Mouse (Mus musculus): ENCODE results near the gene Tmem140.

The Tmem140 gene

DNA sequence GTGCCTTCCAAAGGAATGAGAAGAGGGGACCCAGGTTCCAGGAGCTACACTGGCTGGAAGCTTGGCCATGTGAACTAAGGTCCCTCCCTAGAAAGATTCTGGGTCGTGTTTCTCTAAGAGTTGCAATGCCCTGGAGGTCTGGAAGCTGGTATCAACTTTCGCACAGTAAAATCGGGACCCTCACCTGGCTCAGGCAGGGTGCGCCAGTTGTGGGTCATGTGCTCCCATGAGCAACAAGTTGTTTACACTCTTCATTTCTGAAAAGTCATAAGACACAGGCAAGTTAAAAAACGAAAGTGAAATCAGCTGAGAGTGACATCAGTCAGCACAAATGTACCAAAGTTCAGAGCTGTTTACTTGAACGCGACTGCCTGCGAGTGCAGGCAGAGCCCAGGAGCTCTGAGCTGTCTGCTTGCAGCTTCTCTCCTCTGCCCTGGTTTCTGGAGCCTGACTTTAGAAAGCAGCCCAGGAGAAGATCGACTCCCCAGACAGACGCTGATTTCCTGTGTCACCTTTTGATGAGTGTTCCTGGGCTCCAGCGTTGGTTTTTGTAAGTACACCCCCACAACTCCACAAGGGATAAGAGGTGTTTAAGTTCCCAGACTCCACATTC, at the start of gene Tmem140:
Tmem140 (plus strand) TSS at position 356 of the 613 bp plus-strand sequence.
- no peak for ATAC-seq (ENCODE audit: insufficient number of reproducible peaks, low FRiP score, low TSS enrichment)

DNA sequence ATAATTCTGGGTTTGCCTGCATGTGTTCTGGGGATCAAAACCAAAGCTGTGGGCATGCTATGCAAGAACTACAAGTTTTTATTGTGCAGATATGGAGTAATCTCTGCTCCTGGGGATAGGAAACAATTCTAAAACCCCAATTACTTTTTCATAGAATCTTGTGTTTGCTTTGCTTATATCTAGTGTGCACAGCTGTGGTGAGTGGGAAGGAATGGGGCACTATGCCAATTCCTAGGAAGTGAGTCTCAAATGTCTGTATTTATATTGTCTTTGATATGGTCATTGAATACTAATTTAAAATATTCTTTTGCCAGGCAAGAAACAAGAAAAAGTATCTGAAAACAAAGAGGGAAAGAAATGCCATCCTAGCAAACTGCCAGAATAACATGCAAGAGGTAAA, 38.5 kb upstream of the Tmem140 start:
- ATAC-seq (ENCODE audit: insufficient number of reproducible peaks, low FRiP score, low TSS enrichment): no peak

DNA sequence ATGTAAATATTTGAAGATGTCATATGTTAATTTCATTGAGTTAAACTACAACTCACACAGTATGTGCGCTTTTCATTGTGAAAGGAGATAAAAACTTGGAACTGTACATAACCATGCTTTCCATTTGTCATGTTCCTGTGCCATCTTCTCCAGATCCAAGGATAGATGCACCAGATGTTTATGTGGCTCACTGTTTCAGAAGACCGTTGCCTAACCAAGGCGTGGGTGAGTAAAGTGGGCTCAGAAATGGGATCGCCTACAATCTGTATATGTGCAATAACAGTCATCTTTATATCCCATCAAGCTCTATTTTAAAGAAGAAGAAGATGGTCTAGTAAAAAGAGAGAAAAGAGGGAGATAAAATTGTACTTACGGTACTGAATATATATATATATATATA, 30.6 kb upstream of the Tmem140 start:
- ATAC-seq (ENCODE audit: insufficient number of reproducible peaks, low FRiP score, low TSS enrichment): no peak

DNA sequence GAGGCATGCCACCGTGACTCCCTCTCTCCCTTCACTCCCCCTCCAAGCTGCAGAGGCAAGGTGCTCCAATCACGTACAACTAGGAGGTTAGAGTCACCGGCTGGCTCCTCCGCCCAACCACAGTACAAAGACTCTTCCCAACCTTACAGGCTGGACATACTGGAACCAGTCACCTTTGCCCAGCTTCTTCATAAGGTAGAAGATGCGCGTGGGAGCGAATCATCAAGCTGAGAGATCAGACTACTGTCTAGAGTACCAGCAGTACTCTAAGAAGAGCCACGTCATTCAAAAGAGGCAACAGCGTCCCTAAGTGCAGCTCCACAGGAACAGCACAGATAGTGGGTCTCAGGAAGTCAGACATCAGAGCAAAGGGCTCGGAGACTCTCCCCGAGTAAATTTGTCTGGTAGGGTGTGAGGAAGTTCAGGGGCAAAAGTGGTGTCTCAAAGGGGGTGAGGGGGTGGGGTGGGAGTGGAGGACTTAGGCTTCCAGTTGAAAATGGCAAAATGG, 1.3 kb upstream of the Tmem140 start:
- ATAC-seq (ENCODE audit: insufficient number of reproducible peaks, low FRiP score, low TSS enrichment): no peak

DNA sequence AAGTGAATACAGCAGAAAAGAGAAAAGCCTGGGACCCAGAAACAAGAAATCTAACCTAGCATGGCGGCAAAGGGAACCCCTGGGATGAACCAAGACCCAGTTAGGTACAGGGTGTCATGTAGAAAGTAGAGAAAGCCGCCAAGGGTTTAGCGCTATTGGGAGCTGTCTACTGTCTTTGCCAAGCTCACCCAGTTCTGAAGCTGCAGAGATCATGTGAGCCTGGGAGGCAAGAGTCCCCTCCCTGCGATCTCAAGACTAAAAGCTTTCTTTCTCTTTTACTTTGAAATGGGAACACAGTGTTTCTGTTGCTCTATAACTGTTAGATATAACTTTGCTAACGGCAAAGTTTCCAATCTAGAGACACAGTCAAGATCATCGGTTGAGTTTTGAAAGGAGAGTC, 565 bp upstream of the Tmem140 start:
- ATAC-seq (ENCODE audit: insufficient number of reproducible peaks, low FRiP score, low TSS enrichment): no peak

DNA sequence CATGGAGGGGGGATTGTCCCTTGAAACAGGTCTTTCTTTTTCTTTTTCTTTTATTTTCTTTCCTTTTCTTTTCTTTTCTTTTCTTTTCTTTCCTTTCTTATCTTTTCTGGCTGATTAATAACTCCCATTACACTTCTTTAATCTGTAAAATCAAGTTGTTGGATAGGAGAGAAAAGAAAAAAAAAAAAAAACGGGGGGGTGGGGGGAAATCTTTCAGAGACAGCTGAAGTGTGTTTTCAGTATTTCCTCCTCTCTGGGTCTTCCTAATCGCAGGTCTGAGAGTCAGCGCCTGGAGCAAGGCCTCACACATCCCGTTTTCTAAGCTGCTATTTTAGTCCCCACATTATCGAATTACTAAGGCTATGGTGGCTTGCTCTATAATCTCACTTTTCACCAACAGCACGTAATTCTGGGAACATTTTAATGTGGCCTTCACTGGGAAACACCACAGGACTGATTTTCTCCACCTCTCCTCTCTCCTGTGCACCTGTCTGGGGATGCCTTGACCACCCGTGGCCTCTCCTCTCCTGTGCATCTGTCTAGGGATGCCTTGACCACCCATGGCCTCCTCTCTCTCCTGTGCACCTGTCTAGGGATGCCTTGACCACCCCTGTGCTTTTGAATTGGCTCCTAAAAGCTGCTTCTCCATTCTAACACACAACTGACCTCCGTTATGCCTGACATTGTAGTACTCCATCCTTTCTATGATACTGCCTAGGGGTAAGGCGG, 1.0 kb downstream of the Tmem140 start:
- no peak for ATAC-seq (ENCODE audit: insufficient number of reproducible peaks, low FRiP score, low TSS enrichment)

DNA sequence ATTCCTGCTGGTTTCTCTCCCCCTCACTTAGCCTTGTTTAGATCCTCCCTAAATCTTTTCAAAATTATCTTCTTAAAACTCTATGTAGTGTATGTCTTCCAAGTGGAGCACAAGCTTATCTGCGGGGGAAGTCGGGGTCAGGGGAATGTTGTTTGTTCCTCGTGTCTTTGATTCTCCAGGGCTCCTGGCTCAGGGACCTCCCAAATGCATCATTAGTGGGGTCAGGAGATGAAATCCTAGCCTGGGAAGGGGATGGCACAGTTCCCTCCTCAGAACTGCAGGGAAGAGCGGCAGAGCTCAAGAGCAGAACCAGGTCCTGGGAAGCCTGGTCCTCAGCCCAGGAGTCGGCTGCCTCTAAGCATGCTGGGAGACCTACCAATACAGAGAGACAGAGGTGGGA, 2.3 kb downstream of the Tmem140 start:
- ATAC-seq (ENCODE audit: insufficient number of reproducible peaks, low FRiP score, low TSS enrichment): no peak

DNA sequence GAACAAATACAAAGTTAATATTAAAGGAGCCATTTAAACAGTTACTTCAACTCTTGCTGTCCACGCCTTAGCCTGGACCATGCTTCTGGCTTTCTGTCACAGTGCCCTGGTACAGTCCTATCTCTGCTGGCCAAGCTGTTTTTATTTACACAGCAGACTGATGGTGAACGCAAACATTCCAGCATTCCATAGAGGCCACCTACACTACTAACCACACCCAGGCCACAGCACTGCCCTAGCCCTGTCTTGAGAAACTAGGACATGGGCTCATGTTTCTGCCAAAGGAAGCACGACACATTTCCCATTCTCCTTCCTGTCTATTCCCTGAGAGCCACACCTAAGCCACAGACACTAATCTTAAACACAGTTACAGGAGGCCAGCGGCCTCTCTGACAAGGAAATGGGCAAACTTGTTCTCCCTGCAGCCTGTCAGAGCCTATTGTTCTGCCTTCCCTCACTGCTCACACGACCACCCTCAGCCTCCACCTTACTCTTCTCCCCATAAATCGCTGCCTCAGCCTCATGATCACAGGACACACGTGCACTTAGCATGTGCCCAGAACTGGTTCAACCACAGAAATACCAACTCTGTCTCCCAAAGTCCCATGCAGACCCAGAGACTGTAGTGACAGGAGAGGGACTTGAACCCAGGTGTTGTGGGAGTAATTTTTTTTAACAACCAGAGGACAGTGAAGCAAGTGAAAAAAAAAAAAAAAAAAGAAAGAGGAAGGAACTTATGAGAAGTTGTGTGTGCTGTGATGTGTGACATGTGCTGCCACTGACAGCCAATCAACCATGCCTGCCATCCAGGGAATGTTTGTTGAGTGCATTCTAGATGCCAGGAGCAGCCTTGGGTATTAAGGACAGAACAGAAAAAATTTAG, 3.0 kb downstream of the Tmem140 start:
- no peak for ATAC-seq (ENCODE audit: insufficient number of reproducible peaks, low FRiP score, low TSS enrichment)

DNA sequence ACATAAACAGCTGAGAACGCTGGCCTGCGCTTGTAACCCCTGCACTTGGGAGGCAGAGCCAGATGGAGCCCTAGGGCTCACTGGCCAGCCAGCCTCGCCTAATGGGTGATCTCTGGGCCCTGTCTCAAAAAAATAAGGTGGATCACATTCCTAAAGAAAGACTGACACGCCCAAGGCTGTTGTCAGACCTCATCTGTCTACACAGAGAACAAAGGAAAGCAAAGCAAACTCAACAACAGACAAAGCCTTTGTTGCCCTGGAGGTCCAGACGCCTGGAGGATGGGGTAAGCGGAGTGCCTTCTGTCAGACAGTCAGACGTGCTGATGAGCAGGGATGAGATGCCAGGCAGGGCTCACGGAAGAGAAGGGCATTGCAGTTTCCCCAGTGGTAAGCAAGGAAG, 3.8 kb downstream of the Tmem140 start:
- no peak for ATAC-seq (ENCODE audit: insufficient number of reproducible peaks, low FRiP score, low TSS enrichment)

DNA sequence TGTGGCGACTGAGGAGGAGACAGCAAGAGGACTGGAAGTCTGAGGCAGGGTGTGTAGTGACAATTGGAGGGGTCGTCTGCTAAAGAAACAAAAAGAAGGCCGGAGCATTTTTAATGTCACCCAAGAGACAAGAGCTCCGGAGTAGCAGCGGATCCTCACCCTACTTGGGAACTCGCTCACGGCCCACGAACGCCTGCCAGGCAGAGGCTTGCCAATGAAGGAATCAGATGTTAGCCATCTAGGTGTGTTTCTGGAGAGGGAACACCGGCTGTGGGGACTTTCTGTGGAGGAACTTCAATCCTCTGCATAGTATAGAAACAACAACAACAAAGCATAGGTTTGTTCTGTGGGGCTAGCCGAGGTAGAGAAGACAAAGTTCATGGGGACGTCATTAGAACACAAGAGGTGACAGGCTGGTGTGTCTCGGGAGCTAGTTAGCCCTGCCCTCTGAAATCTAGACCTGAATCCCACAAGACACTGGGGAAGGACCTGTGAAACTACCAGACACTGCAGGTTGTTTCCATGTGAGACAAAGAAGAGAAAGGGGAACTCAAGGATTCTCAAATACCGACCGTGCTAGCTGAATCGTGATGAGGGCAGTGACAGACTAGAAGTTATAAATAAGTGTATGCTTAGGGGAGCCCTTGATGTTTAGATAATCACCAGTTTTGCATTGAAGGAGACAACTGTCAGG, 4.5 kb downstream of the Tmem140 start:
- no peak for ATAC-seq (ENCODE audit: insufficient number of reproducible peaks, low FRiP score, low TSS enrichment)

DNA sequence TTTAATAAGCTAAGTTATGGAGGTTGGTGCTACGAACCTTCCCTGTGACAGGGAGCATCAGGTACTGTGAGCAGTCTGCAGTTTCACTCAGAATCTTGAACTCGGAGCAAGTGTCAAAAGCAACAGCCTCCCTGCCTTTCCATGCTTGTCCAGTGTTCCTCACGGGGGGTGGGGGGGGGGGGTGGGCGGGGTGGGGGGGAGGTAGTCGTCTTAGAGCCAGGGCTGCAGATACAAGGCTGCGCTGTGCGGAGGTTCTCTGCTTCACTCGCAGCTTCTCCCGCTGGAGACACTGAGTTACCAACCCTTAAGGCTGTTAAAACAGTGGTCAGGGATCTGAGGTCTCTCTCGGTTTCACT, 5.0 kb downstream of the Tmem140 start:
- ATAC-seq (ENCODE audit: insufficient number of reproducible peaks, low FRiP score, low TSS enrichment): no peak

DNA sequence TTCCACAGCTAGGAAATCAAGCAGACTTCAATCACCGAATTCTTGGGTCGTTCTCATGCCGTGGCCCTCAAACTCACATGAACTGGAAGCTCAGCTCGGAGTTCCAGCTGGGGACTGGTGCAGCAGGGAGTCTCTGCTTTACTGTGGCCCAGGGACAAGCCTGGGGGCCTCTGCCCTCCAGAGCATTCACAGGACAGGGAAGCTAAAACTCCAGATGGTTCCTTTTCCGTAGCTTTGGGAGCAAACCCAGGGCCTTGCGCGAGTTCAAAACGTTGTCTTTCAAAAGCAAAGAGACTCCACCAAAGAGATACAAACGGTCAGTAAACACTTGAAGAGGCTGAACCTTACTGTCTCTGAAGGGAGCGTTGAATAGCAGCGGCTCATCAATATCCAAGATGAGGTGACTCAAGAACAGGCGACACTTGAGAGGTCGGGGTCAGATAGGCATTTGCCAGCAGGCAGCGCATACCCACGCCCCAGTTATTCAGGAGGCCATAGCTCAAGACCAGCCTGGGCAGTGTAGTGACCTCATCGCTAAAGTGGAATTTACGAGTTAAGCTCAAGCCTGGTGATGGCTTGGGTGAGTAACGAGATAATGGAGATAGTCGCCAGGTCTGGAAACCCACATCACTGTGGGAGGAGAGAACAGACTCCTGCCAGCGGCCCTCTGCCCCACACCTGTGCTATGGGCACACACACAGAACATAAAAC, 5.7 kb downstream of the Tmem140 start:
- no peak for ATAC-seq (ENCODE audit: insufficient number of reproducible peaks, low FRiP score, low TSS enrichment)

DNA sequence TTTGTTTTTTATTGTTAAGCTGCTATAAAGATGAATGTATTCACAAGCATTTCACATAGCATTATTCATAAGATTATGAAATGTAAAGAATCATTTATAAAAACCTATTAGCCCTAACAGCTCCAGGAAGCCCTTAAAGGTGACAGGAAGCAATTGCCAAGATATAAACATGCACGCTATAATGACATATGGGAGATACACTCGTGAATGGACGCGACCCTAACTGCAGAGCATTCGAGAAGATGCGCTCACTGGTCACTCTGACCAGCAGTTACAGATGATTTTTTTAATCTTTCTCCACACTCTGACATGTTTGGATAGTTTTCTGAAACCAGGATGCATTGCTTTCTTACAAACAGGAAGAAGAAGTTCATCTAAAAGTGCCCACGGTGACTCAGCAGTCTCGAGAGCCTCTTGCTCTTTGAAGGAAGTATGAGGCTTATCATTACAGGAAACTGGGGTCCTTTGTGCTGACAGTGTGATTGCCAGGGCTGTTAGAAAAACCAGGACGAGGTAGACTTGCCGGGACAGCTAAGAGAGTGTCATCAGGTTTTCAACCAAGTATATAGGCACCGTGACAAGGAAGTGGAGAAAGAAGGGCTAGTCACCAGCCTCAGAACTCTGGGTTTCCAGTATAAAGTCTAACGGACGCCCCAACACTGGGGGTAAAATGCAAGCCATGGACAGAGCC, 6.4 kb downstream of the Tmem140 start:
- no peak for ATAC-seq (ENCODE audit: insufficient number of reproducible peaks, low FRiP score, low TSS enrichment)

DNA sequence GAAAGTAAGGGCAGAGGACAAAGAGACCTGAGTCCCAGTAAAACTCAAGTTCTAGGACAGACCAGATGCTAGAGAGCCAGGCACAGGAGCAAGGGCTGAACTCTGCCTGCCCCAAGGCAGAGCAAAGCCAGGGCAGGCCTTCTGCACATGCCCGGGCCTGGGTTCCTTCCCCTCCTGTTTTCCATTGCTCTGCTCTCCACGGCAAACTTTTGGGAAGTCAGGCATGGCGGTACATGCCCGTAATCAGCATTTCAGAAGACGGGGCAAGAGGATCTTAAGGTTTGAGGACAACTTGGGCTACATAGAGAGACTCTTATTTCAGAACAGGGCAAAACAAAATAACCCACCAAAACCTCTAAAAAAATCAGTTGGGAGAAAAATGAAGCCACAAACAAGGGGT, 7.2 kb downstream of the Tmem140 start:
- ATAC-seq (ENCODE audit: insufficient number of reproducible peaks, low FRiP score, low TSS enrichment): no peak

DNA sequence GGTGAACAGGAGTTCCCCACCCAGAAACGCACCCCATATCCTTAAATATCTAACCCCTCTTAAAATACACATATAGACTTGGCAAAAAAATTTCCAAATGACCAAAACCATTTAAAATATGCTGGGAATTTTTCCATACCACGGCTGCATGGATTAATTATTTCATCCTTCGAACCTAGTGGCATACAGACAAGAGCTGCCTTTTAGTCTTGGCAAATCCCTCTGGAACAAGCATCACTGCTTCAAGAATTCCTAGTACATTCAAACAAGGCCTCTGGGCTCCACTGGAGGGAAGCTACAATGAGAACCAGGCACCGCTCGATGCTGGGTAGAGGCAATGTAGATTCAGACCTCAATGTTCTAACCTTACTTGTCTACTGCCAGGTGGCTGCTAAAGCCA, 7.8 kb downstream of the Tmem140 start:
- no peak for ATAC-seq (ENCODE audit: insufficient number of reproducible peaks, low FRiP score, low TSS enrichment)

DNA sequence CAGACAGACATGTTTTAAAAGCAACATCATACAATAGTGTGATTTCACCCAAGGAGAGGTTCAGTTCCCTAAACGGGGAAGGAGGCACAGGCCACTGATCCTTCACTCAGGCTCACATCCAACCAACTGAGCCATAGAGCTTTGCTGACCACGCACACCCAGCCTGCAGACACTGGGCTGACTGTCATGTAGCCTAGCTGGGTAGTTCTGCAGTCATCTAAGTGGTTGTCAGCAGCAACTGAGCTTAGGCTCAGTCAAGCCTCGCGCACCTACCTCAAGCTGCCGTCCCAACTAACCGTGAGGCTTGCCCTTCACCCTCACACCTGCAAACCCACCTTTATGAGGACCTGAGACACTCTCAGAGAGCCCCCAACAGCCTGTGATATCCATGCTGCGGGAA, 9.0 kb downstream of the Tmem140 start:
- no peak for ATAC-seq (ENCODE audit: insufficient number of reproducible peaks, low FRiP score, low TSS enrichment)

DNA sequence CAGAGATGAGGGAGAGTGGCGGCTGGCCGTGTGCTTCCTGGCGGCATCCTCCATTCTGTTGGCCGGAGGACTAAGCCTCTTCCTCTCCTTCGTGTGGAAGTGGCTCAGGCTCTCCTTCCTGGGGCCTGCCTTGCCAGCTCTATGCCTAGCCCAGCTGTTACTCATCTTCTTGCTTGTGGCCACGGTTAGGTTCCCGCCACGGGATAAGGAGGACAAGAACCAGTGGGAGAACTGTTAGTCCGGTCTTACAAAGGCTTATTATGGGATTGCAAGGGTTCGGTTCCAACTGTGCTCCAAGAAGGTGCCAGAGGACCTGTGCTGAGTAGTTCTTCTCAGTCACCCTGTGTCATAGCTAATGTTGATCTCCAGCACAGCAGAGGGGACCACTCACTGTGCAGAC, 9.9 kb downstream of the Tmem140 start:
- ATAC-seq (ENCODE audit: insufficient number of reproducible peaks, low FRiP score, low TSS enrichment): no peak

DNA sequence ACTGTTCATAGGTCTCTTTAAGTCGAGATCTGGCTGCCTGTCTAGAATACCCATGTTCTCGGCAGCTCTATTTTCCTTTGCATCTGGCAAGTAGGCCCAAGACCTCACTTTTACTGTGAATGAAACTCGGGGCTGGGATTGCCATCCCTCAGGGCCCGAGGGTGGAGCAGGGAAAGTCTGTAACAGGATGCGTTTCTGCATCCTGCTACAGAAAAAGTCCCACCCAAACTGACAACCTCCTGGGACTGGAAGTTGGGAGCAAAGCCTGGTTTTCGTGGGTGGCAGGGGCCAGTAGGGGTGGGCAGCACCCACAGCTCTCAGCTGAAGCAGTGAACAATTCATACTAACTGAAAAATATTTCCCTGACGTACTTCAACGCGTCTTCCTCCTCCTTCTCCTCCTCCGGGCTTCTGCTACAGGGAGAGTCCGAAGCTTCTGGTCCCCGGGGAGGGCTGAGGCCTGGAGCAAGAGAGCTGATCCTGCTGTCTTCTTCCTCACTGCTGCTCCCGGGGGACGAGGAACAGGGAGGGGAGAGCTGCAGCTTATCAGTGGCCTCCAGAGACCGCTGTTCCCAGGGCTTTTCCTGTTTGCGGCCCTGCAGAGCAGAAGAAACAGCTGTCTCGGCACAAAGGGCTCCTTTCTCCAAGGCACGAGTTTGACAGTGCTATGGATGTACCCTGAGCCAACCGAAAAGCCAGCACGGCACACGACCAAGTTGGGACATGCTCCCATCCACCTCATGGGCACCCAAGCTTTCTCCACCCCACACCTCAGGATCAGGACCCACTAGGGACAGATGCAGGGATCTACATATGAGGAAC, 11.4 kb downstream of the Tmem140 start:
- ATAC-seq (ENCODE audit: insufficient number of reproducible peaks, low FRiP score, low TSS enrichment): no peak

Data from cerebellum, adult (tissue).